Mouse (Mus musculus) hindbrain, embryonic 10.5 days (tissue): ENCODE results near the gene Rnf222. TPM values are rescaled to one million over a fixed set of nuclear protein-coding genes. Genes with fewer than 3 reads are reported as not detected.

Experiments used
- DNase-seq: peaks from one replicate; pipeline ENCODE4 v3.0.0-alpha.2; 2017; ENCODE audit warnings: low spot score
- H3K27ac ChIP-seq: fragments of 300-500 bp; sonication (generic); 2 replicates; pipeline ENCODE4 v1.5.1; 2016; ENCODE audit warnings: mild to moderate bottlenecking, moderate library complexity
- H3K27me3 ChIP-seq: fragments of 300-500 bp; sonication (generic); 2 replicates; pipeline ENCODE4 v1.6.1; 2016; ENCODE audit warnings: mild to moderate bottlenecking; ENCODE audit not compliant: poor library complexity, insufficient read depth, severe bottlenecking
- H3K36me3 ChIP-seq: fragments of 300-500 bp; sonication (generic); 2 replicates; pipeline ENCODE4 v1.6.1; 2016; ENCODE audit warnings: mild to moderate bottlenecking, moderate library complexity
- H3K4me1 ChIP-seq: fragments of 300-500 bp; sonication (generic); replicated peaks from 2 replicates; pipeline ENCODE4 v1.6.1; 2016; ENCODE audit warnings: mild to moderate bottlenecking
- H3K4me3 ChIP-seq: fragments of 300-500 bp; sonication (generic); 2 replicates; pipeline ENCODE4 v1.5.1; 2016; ENCODE audit warnings: mild to moderate bottlenecking, moderate library complexity
- H3K9me3 ChIP-seq: fragments of 300-500 bp; sonication (generic); 2 replicates; pipeline ENCODE4 v1.6.1; 2016; ENCODE audit warnings: mild to moderate bottlenecking, moderate library complexity
- WGBS: fragments of 180-500 bp; shearing (Covaris S2); methylation state at CpG from one replicate; pipeline ENCODE4 v1.1.7; 2016; 5-methylcytosine and 5-hydroxymethylcytosine counted together
- polyA plus RNA-seq: library from polyadenylated mRNA; unstranded; fragments of >200 nt; fragmentation: Nextera tagmentation; extraction: Ambion mirVana; gene quantifications from 2 replicates; pipeline ENCODE4 v1.2.1, GENCODE M21; 2016

Gene Rnf222
- 0.07 TPM in 1 of 2 replicates, not detected in the other for polyA plus RNA-seq

GRCm38 (mm10) chr11:68888253-68888652 lies at the start of gene Rnf222:
Rnf222 (plus strand) TSS chr11:68888553.
- no peak for DNase-seq
- 38% methylated on average over 6 of the region's 6 CpGs for WGBS
- Histone ChIP-seq H3K9me3 (no peaks in the 10 kb centered on the region), H3K27me3 (no peaks in the 10 kb centered on the region), H3K36me3 (no peaks in the 10 kb centered on the region), H3K27ac (no peak within 1 kb of the TSS), H3K4me3 (no peak within 1 kb of the TSS), H3K4me1 (peaks cover 4% of the 10 kb centered on the region)

- Histone ChIP-seq H3K27me3 (no peaks in the 10 kb centered on the region), H3K36me3 (peaks cover 81% of the 10 kb centered on the region), H3K4me1 (no peaks in the 10 kb centered on the region), H3K9me3 (peaks cover 2% of the 10 kb centered on the region; the same call in 1 of the 2 replicates), H3K4me3 (no peak overlapping the region), H3K27ac (no peak overlapping the region)
- no peak for DNase-seq
- WGBS = 79% methylated on average over 5 of the region's 5 CpGs
These were observed 48.7 kb upstream of the Rnf222 start for GRCm38 (mm10) chr11:68839606-68840005.

DNA sequence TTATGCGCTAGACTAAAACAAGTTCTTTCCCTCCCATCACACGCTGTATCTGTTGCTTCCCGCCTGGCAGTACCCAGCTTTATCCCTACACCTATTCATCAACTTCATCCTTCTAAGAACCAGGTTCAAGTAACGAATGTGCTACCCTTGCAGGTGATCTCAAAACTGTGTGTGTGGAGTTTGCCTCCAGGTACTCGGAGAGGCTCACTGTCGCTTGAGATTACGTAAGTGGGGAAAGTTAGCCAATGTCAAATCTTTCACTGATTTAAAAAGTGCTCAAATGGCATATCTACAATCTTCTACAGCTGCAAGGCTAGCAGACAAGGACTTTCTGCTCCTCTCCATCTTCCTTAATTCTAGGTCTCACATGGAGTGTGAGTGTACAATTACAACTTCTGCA lies 37.5 kb upstream of the Rnf222 start:
- 91% methylated on average over 7 of the region's 7 CpGs for WGBS

GRCm38 (mm10) chr11:68851644-68852485 lies 36.5 kb upstream of the Rnf222 start:
- no peak for DNase-seq
- Histone ChIP-seq H3K27ac (peak overlapping the region; percentile 92), H3K9me3 (no peaks in the 10 kb centered on the region), H3K36me3 (no peaks in the 10 kb centered on the region), H3K27me3 (no peaks in the 10 kb centered on the region), H3K4me3 (peak overlapping the region; percentile 98), H3K4me1 (peaks cover 32% of the 10 kb centered on the region)
- WGBS = 5% methylated on average over 13 of the region's 13 CpGs

More for the DNA sequence above, 37.5 kb upstream of the Rnf222 start:
- H3K4me1 ChIP-seq = peaks cover 32% of the 10 kb centered on the region
- no peaks in the 10 kb centered on the region for H3K27me3 ChIP-seq
- H3K9me3 ChIP-seq = no peaks in the 10 kb centered on the region
- H3K36me3 ChIP-seq = no peaks in the 10 kb centered on the region
- H3K4me3 ChIP-seq = no peak overlapping the region
- H3K27ac ChIP-seq = no peak overlapping the region
- no peak for DNase-seq

DNA sequence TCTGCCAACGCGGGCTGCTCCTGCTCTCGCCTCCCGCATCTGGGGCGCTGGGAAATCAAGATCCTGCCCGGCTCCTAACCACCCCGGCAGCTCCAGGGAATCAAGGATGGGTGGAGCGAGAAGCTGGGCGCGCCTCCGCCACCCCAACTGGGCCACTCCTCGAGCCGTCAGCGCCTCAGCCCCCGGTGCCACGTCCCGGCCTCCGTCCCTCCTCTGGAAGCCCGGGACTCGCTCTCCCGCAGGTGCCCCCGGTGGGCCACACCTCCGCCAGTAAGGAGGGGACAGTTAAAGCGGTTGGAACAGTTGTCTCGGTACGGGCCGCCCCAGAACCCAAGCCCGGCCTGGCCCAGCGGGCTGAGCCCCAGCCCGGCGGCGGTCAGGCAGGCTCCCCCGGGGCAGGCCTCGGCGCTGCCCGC lies 35.9 kb upstream of the Rnf222 start:
- Histone ChIP-seq H3K27me3 (no peaks in the 10 kb centered on the region), H3K27ac (peak overlapping the region; percentile 92), H3K9me3 (no peaks in the 10 kb centered on the region), H3K4me1 (peaks cover 32% of the 10 kb centered on the region), H3K4me3 (peak overlapping the region; percentile 98), H3K36me3 (no peaks in the 10 kb centered on the region)
- DNase-seq = no peak
- under 1% methylated on average over 36 of the region's 36 CpGs for WGBS

DNA sequence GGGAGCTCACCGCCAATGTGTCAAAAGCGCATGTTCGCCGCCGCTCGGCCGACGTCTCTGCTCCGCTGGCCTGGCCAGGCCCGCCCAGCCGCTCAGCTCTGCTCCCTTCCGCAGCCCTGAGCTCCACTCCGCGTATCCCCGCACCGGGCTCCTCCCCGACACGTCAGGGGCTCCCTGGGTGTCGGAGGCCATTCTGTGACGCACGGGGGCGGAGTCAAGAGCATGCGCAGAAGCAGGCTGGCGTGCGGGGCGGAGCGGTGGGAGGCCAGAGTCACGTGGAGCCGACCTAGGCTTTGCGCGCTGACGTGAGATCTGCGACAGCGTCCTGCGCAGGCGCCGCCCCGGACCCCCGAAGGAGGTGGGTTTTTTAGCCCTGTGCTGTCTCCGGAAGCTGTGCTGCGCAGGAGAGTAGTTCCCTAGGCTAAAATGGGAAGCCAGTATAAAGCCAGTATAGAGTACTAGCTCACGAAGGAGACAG lies 35.4 kb upstream of the Rnf222 start:
- peak; percentile 100 for DNase-seq
- peak overlapping the region; percentile 98 for H3K4me3 ChIP-seq
- under 1% methylated on average over 42 of the region's 42 CpGs for WGBS
- no peaks in the 10 kb centered on the region for H3K9me3 ChIP-seq
- H3K27ac ChIP-seq = peak overlapping the region; percentile 92
- no peaks in the 10 kb centered on the region for H3K36me3 ChIP-seq
- no peaks in the 10 kb centered on the region for H3K27me3 ChIP-seq
- peaks cover 32% of the 10 kb centered on the region for H3K4me1 ChIP-seq

DNA sequence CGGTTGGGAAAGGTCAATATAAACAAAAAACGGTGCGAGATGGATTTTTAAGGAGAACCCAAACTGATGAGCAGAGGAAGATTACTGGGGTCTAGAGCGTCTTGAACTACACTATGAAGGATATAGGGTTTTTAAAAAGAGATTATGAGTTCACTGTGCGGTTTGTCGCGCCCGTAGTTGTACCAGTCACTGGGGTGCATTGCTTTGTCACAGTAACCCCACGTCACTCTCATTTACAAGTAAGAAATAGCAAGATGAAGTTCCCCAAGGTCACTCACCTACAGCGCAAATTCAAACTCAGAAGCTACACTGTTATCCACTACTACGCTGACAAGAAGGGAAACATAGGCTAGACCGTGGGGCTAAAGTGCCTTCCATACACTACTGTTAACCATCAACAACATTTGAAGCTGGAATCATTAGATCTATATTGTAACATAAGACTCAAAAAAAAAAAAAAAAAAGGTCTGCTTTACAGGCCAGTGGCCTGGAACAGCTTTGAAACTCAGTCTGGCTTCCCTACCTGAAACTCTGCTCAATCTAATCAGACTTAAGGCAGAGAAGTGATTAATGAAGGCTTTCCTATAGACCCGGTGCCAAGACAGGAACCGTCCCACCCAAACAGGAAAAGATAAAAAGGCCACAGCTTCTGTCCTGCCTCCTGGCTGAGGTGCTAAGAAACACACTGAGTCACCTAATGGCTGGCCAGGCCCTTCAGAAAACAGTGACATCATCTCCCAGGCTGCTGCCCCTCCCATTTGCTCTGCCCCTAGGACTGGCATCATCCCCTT lies 34.5 kb upstream of the Rnf222 start:
- WGBS = 49% methylated on average over 14 of the region's 14 CpGs
- Histone ChIP-seq H3K36me3 (no peaks in the 10 kb centered on the region), H3K27ac (peak overlapping the region; percentile 92)

DNA sequence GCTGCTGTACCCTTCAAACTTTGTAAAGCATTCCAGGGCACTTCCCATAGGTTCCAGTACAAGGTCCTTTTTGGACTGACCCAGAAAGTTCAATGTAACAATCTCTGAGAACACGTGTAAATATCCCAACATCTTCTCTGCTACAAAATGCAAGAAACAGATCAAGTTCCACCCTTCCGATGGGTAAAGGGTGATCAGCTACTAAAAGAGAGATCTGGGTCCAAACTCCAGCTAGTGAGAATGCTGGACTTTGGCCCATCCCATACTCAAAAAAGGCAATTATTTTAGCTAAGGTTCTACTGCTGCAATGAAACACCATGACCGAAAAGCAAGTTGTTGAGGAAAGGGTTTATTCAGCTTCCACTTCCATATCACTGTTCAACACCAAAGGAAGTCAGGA lies 33.7 kb upstream of the Rnf222 start:
- Histone ChIP-seq H3K36me3 (no peaks in the 10 kb centered on the region), H3K4me3 (no peak overlapping the region), H3K4me1 (peaks cover 32% of the 10 kb centered on the region), H3K9me3 (no peaks in the 10 kb centered on the region), H3K27me3 (no peaks in the 10 kb centered on the region), H3K27ac (no peak overlapping the region)
- 92% methylated on average over 3 of the region's 3 CpGs for WGBS
- DNase-seq = no peak

More for the DNA sequence above, 34.5 kb upstream of the Rnf222 start:
- Histone ChIP-seq H3K27me3 (no peaks in the 10 kb centered on the region), H3K4me3 (peak overlapping the region; percentile 98), H3K9me3 (no peaks in the 10 kb centered on the region), H3K4me1 (peaks cover 32% of the 10 kb centered on the region)
- DNase-seq = no peak

GRCm38 (mm10) chr11:68857329-68857728 lies 31.0 kb upstream of the Rnf222 start:
- Histone ChIP-seq H3K27me3 (no peaks in the 10 kb centered on the region), H3K4me1 (peaks cover 14% of the 10 kb centered on the region), H3K4me3 (no peak overlapping the region), H3K27ac (no peak overlapping the region), H3K36me3 (no peaks in the 10 kb centered on the region), H3K9me3 (no peaks in the 10 kb centered on the region)
- DNase-seq = no peak
- WGBS = 92% methylated on average over 3 of the region's 3 CpGs

GRCm38 (mm10) chr11:68859943-68860593 lies 28.3 kb upstream of the Rnf222 start:
- 84% methylated on average over 8 of the region's 8 CpGs for WGBS
- DNase-seq = no peak

DNA sequence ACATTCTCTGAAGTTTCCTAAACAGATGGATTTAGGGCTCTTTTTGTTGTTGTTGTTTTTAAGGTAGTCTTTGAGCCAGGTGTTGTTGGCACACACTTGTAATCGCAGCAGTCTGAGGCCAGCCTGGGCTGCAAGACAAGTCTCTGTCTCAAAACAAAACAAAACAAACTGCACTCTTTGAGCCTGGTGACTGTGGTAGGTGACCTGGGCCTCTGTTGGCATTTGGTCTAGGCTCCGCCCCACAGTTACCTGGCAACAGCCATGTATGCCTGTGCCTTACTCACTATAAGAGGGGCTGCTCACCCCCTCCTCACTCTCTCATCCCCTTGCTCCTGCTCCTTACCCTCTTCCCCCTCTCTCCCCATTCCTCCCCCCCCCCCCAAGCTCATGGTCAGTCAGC lies 26.1 kb upstream of the Rnf222 start:
- DNase-seq = no peak
- 72% methylated on average over 2 of the region's 2 CpGs for WGBS
- Histone ChIP-seq H3K27ac (no peak overlapping the region), H3K4me1 (peaks cover 4% of the 10 kb centered on the region), H3K36me3 (no peaks in the 10 kb centered on the region), H3K9me3 (no peaks in the 10 kb centered on the region), H3K27me3 (no peaks in the 10 kb centered on the region), H3K4me3 (no peak overlapping the region)

More at GRCm38 (mm10) chr11:68859943-68860593, 28.3 kb upstream of the Rnf222 start:
- Histone ChIP-seq H3K4me3 (no peak overlapping the region), H3K27me3 (no peaks in the 10 kb centered on the region), H3K36me3 (no peaks in the 10 kb centered on the region), H3K9me3 (no peaks in the 10 kb centered on the region), H3K27ac (no peak overlapping the region), H3K4me1 (peaks cover 4% of the 10 kb centered on the region)

- Histone ChIP-seq H3K27me3 (no peaks in the 10 kb centered on the region), H3K36me3 (no peaks in the 10 kb centered on the region), H3K4me3 (no peak overlapping the region), H3K4me1 (peaks cover 4% of the 10 kb centered on the region), H3K27ac (no peak overlapping the region), H3K9me3 (no peaks in the 10 kb centered on the region)
- 80% methylated on average over 4 of the region's 4 CpGs for WGBS
- DNase-seq = no peak
These were observed 24.7 kb upstream of the Rnf222 start for GRCm38 (mm10) chr11:68863631-68864091.
